ENCODE assay signal across 9 mouse cellular contexts in the genomic region with DNA sequence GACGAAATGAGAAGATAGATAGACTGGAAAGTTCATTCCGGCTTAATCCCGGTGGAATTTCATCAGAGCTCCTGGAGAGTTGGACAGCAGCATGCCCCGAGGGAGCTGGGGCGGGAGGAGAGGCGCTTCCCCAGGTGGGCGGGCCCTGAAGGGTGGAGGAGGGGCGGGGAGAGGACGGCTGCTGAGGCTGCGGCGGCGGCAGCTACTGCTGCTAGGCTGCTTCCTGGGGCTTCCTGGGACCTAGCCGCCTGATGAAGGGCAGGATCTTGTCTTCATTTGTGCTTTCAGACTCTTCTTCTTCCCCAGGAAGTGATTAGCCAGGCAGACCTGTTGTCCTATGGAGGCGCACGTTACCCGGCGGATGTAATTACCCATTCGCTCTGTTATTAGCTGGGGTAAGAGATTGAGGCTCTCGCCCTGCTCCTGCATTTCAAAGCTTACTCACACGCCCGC.
DNase-seq lines count a peak whose midpoint lies in the region; ATAC-seq and TF ChIP-seq lines count a peak whose summit lies in the region.
"Had no signal": no experiment of that assay in that cellular context is flagged by ENCODE, and none has a peak within 500 bp of the region (broad histone marks: within the 10 kb centered on the region; RNA-seq: fewer than 3 reads in every experiment).

No protein-coding gene starts in this region.

- H3K36me3 ChIP-seq in heart, adult 2 months (ENCODE audit: control insufficient read depth, insufficient read depth, low read length): no peaks in the 10 kb centered on the region
- H3K36me3 ChIP-seq in intestine, postnatal 0 days (ENCODE audit: control insufficient read depth, insufficient read depth): no peaks in the 10 kb centered on the region

- peak overlapping the region; percentile 6 for H3K27ac ChIP-seq in heart, adult 2 months
- no peak overlapping the region for H3K27ac ChIP-seq in intestine, postnatal 0 days (ENCODE audit: low read depth, low read length)
- H3K27ac ChIP-seq: macrophage had no signal

- TF ChIP-seq CTCF in heart, adult 2 months (IDR thresholded peaks at IDR 0.05): no peak
- no peak for TF ChIP-seq CTCF in intestine, postnatal 0 days (IDR thresholded peaks at IDR 0.05; ENCODE audit: low read depth)

- peaks cover 11% of the 10 kb centered on the region for H3K4me1 ChIP-seq in heart, adult 2 months (ENCODE audit: control insufficient read depth, insufficient read depth, low read length)
- H3K4me1 ChIP-seq in intestine, postnatal 0 days (replicated peaks; ENCODE audit: control insufficient read depth, insufficient read depth, low read length): peaks cover 3% of the 10 kb centered on the region; the same call in 1 of the 2 replicates

- peak; percentile 45 for DNase-seq in ovary, adult 18-20 months (ENCODE audit: low spot score)
- no peak for DNase-seq in ovary, postnatal 14 days (ENCODE audit: low spot score)
- DNase-seq in embryo, embryonic 10 days (ENCODE audit: low spot score): peak; percentile 77
- DNase-seq in heart, adult 2 months: peak; percentile 82 to 84
- peak; percentile 50 to 61 for DNase-seq in lung, adult 18-20 months
- peak; percentile 69 for DNase-seq in retina, embryonic 14.5 days (ENCODE audit: low spot score)
- no peak for DNase-seq in left cerebral cortex, postnatal 14 days (ENCODE audit: low spot score in 2 of 2)

- H3K79me2 ChIP-seq in heart, adult 2 months (replicated peaks; ENCODE audit: control insufficient read depth, insufficient read depth, low read length): no peaks in the 10 kb centered on the region

- WGBS in heart, adult 2 months: 2% methylated on average over 21 of the region's 21 CpGs
- 2% methylated on average over 21 of the region's 21 CpGs for WGBS in intestine, postnatal 0 days

- no peak for TF ChIP-seq EP300 in heart, adult 2 months (IDR thresholded peaks at IDR 0.05; ENCODE audit: insufficient read depth, low read depth, low read length)

- no peaks in the 10 kb centered on the region for H3K9me3 ChIP-seq in intestine, postnatal 0 days (ENCODE audit: control insufficient read depth)

- peak overlapping the region; percentile 62 for H3K4me2 ChIP-seq in intestine, postnatal 0 days (replicated peaks; ENCODE audit: low read depth)

- TF ChIP-seq POLR2A in heart, adult 2 months (IDR thresholded peaks at IDR 0.05; ENCODE audit: insufficient read depth, low read depth, low read length): 0 out of 2 replicates have a peak, but pooled peaks have one; percentile 31

- H3K9ac ChIP-seq in heart, adult 2 months (ENCODE audit: low read depth, low read length): peak overlapping the region; percentile 39; the same call in 1 of the 2 replicates
- peak overlapping the region; percentile 13; the same call in 1 of the 2 replicates for H3K9ac ChIP-seq in intestine, postnatal 0 days (ENCODE audit: low read depth, low read length)

- peak overlapping the region; percentile 32 for H3K4me3 ChIP-seq in heart, adult 2 months
- H3K4me3 ChIP-seq in intestine, postnatal 0 days (ENCODE audit: low read depth, low read length): peak overlapping the region; percentile 31

- no peak for ATAC-seq in intestine, postnatal 0 days

- intact Hi-C loops in heart, adult 2 months (cut with DNase I): no loop called here
- intact Hi-C loops in left cerebral cortex, postnatal 14 days (cut with DNase I): no loop called here

- H3K27me3 ChIP-seq in heart, adult 2 months (ENCODE audit: control insufficient read depth, insufficient read depth, low read length): no peaks in the 10 kb centered on the region
- peaks cover 33% of the 10 kb centered on the region for H3K27me3 ChIP-seq in intestine, postnatal 0 days (replicated peaks; ENCODE audit: control insufficient read depth, insufficient read depth, low read length)

Comparison
In these comparisons a context has a peak if more than half of its experiments do, and no peak if none do; other contexts are left out.
1. DNase-seq: peak in ovary, adult 18-20 months (single experiment), embryo, embryonic 10 days (single experiment), heart, adult 2 months (2 of 2), lung, adult 18-20 months (2 of 2) and retina, embryonic 14.5 days (single experiment); none in ovary, postnatal 14 days (single experiment) and left cerebral cortex, postnatal 14 days (0 of 2).